Mouse (Mus musculus) gastrocnemius, adult 2 months (tissue): ENCODE measurements at regions not wholly inside any gene's neighbourhood (a gene's known extent, or its start where the extent isn't known, plus 50 kb on each side); places are given as distances from the start of the nearest gene placed in this dataset.
A peak's percentile ranks its signal among the peaks of the same experiment; 100 is the strongest.

Experiments used
- DNase-seq: peaks from one replicate; pipeline ENCODE4 v3.0.0; 2022
- H3K27ac ChIP-seq: fragments of 200-600 bp; 2 replicates; pipeline ENCODE4 v1.8.1; 2022; ENCODE audit warnings: mild to moderate bottlenecking
- H3K4me3 ChIP-seq: fragments of 200-600 bp; 2 replicates; pipeline ENCODE4 v1.8.1; 2022; ENCODE audit warnings: mild to moderate bottlenecking, moderate library complexity
- CTCF ChIP-seq: fragments of 200-600 bp; IDR thresholded peaks from 2 replicates; pipeline ENCODE4 v1.8.1; 2022; ENCODE audit warnings: antibody characterized with exemption, mild to moderate bottlenecking, moderate library complexity
- intact Hi-C: fragments of 180-260 bp; cut with DNase I; formaldehyde crosslinking; loops from one replicate; pipeline ENCODE4 v1.15.1; 2025

- Histone ChIP-seq H3K27ac (no peak overlapping the region), H3K4me3 (no peak overlapping the region)
- DNase-seq = no peak
- TF ChIP-seq CTCF = no peak
- intact Hi-C loops = no loop called here
Observed at GRCm38 (mm10) chr13:52014566-52014965, 168.1 kb downstream of the Gadd45g start.

GRCm38 (mm10) chr13:52015066-52015465 is 168.6 kb downstream of the Gadd45g start:
- no peak overlapping the region for H3K27ac ChIP-seq
- TF ChIP-seq CTCF = no peak
- no peak overlapping the region for H3K4me3 ChIP-seq
- intact Hi-C loops = no loop called here
- DNase-seq = no peak

- Histone ChIP-seq H3K4me3 (no peak overlapping the region), H3K27ac (no peak overlapping the region)
- no peak for TF ChIP-seq CTCF
- no peak for DNase-seq
- intact Hi-C loops = no loop called here
Observed at GRCm38 (mm10) chr13:52015496-52015895, 169.0 kb downstream of the Gadd45g start.

DNA sequence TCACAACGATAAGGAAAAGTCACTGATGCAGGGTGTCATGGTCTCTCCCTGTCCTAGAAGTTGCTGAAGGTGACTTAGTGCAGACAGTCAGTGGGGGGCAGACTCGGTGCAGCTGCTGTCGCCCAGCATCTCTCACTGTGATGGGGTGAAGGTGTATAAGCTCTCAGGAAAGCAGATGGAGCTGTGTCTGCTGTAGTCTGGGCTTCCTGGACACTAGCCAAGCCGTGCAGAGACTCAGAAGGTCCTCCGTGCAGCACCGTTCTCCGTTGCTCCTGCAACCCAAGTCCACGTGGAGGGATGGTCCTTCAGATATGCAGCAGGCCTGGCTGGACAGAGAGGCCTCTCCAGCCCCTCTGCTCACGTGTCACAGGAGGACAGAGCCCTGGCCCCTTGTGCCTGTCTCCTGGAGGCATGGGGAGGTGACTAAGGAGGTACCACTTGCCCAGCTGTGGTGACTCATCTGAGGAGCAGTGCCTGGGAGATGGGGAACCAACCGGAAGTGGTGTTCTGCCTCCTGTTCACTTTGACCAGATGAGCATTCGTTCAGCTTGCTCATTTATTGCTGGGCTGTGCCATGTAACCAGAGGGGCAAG is 171.2 kb downstream of the Gadd45g start:
- intact Hi-C loops = no loop called here
- no peak for DNase-seq
- TF ChIP-seq CTCF = no peak
- Histone ChIP-seq H3K27ac (no peak overlapping the region), H3K4me3 (no peak overlapping the region)

DNA sequence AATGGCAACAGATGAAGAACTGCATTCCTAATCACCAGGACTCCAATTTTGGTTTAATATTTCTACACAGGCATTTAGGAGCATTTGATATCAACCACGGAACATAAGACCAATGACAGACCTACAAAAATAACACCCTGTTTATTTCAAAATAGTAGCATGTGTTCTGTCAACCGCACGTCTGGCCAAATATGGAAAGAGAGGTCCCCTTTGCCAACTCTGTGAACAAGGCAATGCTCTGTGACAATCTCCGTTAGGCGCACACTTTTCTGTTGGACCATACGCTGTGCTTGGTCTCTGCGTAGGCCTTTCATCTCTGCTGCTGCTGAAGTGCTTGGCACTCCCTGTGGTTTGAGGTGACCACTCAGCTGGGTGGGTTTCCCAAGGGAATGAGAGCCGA is 173.2 kb downstream of the Gadd45g start:
- Histone ChIP-seq H3K27ac (no peak overlapping the region), H3K4me3 (no peak overlapping the region)
- intact Hi-C loops = no loop called here
- TF ChIP-seq CTCF = no peak
- DNase-seq = no peak

GRCm38 (mm10) chr13:52021150-52021549 is 174.7 kb downstream of the Gadd45g start:
- intact Hi-C loops = no loop called here
- TF ChIP-seq CTCF = no peak
- Histone ChIP-seq H3K27ac (no peak overlapping the region), H3K4me3 (no peak overlapping the region)
- DNase-seq = no peak

DNA sequence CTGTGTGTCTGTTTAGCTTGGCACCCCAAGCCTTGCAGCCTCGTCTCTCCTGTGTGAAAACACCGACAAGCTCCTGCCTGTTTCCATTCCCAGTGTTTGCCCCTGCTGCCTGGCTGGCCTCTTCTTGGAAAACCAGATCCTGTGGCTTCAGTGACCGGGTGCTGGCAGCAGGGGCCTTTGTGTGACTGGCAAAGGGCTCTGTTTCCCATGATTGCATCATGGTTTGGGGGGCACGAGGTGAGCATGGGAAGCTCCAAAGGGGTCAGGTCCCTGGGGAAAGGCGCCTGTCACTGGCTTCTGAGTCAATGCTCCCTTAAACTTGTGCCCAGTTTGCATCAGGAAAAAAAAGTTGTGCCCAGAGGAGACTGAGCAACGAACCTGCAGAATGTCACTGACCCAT is 175.3 kb downstream of the Gadd45g start:
- no peak overlapping the region for H3K4me3 ChIP-seq
- H3K27ac ChIP-seq = no peak overlapping the region
- intact Hi-C loops = no loop called here
- DNase-seq = no peak
- no peak for TF ChIP-seq CTCF

GRCm38 (mm10) chr13:52022529-52022928 is 176.1 kb downstream of the Gadd45g start:
- intact Hi-C loops = no loop called here
- Histone ChIP-seq H3K4me3 (no peak overlapping the region), H3K27ac (no peak overlapping the region)
- no peak for DNase-seq
- TF ChIP-seq CTCF = no peak

GRCm38 (mm10) chr13:52024349-52024748 is 177.9 kb downstream of the Gadd45g start:
- intact Hi-C loops = loop anchor here (1.0 kb wide), 1 partner anchor 48 kb away; no protein-coding TSS in a partner anchor
- TF ChIP-seq CTCF = no peak
- peak overlapping the region; percentile 62 for H3K27ac ChIP-seq
- peak overlapping the region; percentile 23; the same call in 1 of the 2 replicates for H3K4me3 ChIP-seq
- peak; percentile 82 for DNase-seq

GRCm38 (mm10) chr13:52024832-52025481 is 178.5 kb downstream of the Gadd45g start:
- intact Hi-C loops = loop anchor here (1.0 to 5.0 kb wide), 2 partner anchors 49 to 178 kb away; partner anchors contain the start of gene Gadd45g
- peak; percentile 63 for DNase-seq
- no peak for TF ChIP-seq CTCF
- H3K4me3 ChIP-seq = peak overlapping the region; percentile 23
- peak overlapping the region; percentile 62 for H3K27ac ChIP-seq

GRCm38 (mm10) chr13:52025482-52025848 is 179.0 kb downstream of the Gadd45g start:
- intact Hi-C loops = loop anchor here (5.0 kb wide), 1 partner anchor 178 kb away; the partner anchor contains the start of gene Gadd45g
- peak; percentile 87 for DNase-seq
- no peak for TF ChIP-seq CTCF
- Histone ChIP-seq H3K27ac (peak overlapping the region; percentile 62), H3K4me3 (peak overlapping the region; percentile 23)

- intact Hi-C loops = loop anchor here (5.0 kb wide), 1 partner anchor 179 kb away; the partner anchor contains the start of gene Gadd45g
- TF ChIP-seq CTCF = no peak
- no peak overlapping the region for H3K4me3 ChIP-seq
- no peak overlapping the region for H3K27ac ChIP-seq
- no peak for DNase-seq
Observed at GRCm38 (mm10) chr13:52026291-52026690, 179.8 kb downstream of the Gadd45g start.

DNA sequence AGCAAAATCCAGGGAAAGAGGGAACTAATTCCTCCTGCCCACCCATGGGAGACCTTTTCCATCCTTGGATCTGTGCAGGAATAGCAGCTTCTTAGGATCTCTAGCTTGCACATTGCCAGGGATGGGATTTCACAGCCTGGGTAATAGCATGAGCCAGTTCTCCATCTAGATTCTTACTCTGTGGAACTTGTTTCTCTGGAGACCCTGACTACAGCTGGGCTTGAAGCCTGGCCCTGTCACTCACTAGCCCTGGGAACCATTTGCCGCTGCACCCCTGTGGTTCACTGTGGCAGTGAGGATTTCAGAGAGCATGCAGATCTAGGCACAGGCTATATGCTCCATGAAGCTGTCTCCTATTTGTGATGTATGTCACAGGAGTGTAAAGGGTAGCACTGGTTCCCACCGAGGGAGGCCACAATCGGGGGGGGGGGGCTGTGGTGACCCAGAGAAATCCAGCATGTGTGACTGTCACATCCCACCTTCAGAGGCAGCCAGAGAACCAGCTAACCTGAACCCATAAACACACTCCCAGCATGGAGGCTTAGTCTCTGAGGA is 183.5 kb downstream of the Gadd45g start:
- TF ChIP-seq CTCF = no peak
- H3K4me3 ChIP-seq = no peak overlapping the region
- no peak for DNase-seq
- no peak overlapping the region for H3K27ac ChIP-seq
- intact Hi-C loops = loop anchor here (5.0 kb wide), 2 partner anchors 42 to 183 kb away; partner anchors contain the start of gene Gadd45g
